Comparison of ENCODE assay signal across 9 mouse cellular contexts in the genomic region with DNA sequence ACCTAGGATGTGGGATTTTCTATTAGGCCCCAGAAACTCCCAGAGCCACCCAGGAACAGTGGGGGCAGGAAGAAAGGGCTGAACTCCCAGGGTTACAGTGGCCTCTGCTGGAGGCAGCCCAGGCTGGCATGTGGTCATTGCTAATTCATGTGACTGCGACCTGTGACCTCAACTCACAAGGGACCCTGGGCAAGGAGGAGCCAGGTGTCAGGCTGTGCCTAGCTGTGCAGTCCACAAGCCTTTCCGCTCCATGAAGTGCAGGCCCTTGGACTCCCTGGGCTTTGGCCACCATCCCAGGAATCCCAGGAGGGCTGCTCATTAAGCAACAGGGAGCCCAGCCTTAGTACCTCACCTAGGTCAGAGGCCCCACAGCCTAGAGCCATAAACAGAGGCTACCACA. TPM values are rescaled to one million over a fixed set of nuclear protein-coding genes. Genes with fewer than 3 reads are reported as not detected.
DNase-seq lines count a peak whose midpoint lies in the region; TF ChIP-seq lines count a peak whose summit lies in the region.
"Had no signal": no experiment of that assay in that cellular context is flagged by ENCODE, and none has a peak within 500 bp of the region (broad histone marks: within the 10 kb centered on the region; RNA-seq: fewer than 3 reads in every experiment).

No protein-coding gene starts in this region.

- no peak overlapping the region for H3K4me3 ChIP-seq in heart, adult 2 months
- H3K4me3 ChIP-seq in C2C12 (ENCODE audit: insufficient read depth, poor library complexity, severe bottlenecking) = no peak overlapping the region
- H3K4me3 ChIP-seq in limb, embryonic 10.5 days = no peak overlapping the region
- H3K4me3 ChIP-seq: limb, embryonic 15.5 days had no signal

- no peak overlapping the region for H3ac ChIP-seq in C2C12 (ENCODE audit: control insufficient read depth, insufficient read length, low read depth)

- peaks cover 57% of the 10 kb centered on the region for H3K79me3 ChIP-seq in C2C12 (ENCODE audit: low read depth)

- 48% methylated on average over 2 of the region's 2 CpGs for WGBS in heart, adult 2 months
- WGBS in limb, embryonic 10.5 days = 74% methylated on average over 2 of the region's 2 CpGs

- no peak for TF ChIP-seq EP300 in heart, adult 2 months (IDR thresholded peaks at IDR 0.05; ENCODE audit: insufficient read depth, low read depth, low read length)

- DNase-seq in heart, adult 2 months = peak in 1 of 2 experiments; percentile 29
- no peak for DNase-seq in heart, adult 9 months (ENCODE audit: low spot score in 2 of 2)
- peak; percentile 25 for DNase-seq in embryo, embryonic 9.5 days (ENCODE audit: extremely low spot score)
- no peak for DNase-seq in limb, embryonic 10.5 days (ENCODE audit: low spot score)
- DNase-seq in urinary bladder, postnatal 10 days (ENCODE audit: low spot score) = no peak
- DNase-seq in cerebellum, adult 18-20 months = no peak
- DNase-seq in thymus, postnatal 25 days = no peak

- TF ChIP-seq CTCF in heart, adult 2 months (IDR thresholded peaks at IDR 0.05) = peak; percentile 49
- peak; percentile 36 for TF ChIP-seq CTCF in C2C12 (IDR thresholded peaks at IDR 0.05; ENCODE audit: control insufficient read depth, insufficient read depth, insufficient read length)

- intact Hi-C loops in heart, adult 2 months (cut with DNase I) = no loop called here

- no peaks in the 10 kb centered on the region for H3K27me3 ChIP-seq in heart, adult 2 months (ENCODE audit: control insufficient read depth, insufficient read depth, low read length)
- no peaks in the 10 kb centered on the region for H3K27me3 ChIP-seq in C2C12 (ENCODE audit: control insufficient read depth, insufficient read depth, insufficient read length)
- no peaks in the 10 kb centered on the region for H3K27me3 ChIP-seq in limb, embryonic 10.5 days (ENCODE audit: low read depth, poor library complexity, severe bottlenecking)
- H3K27me3 ChIP-seq: limb, embryonic 15.5 days had no signal

- TF ChIP-seq POLR2A in heart, adult 2 months (IDR thresholded peaks at IDR 0.05; ENCODE audit: insufficient read depth, low read depth, low read length) = no peak

- H3K4me1 ChIP-seq in heart, adult 2 months (ENCODE audit: control insufficient read depth, insufficient read depth, low read length) = no peaks in the 10 kb centered on the region; the same call in none of the 2 replicates
- peaks cover 56% of the 10 kb centered on the region for H3K4me1 ChIP-seq in limb, embryonic 10.5 days

- no peaks in the 10 kb centered on the region for H3K79me2 ChIP-seq in heart, adult 2 months (replicated peaks; ENCODE audit: control insufficient read depth, insufficient read depth, low read length)
- H3K79me2 ChIP-seq in C2C12 (ENCODE audit: control insufficient read depth, insufficient read depth) = peaks cover 94% of the 10 kb centered on the region

- H3K9ac ChIP-seq in heart, adult 2 months (ENCODE audit: low read depth, low read length) = no peak overlapping the region
- H3K9ac ChIP-seq: limb, embryonic 15.5 days had no signal

- H3K36me3 ChIP-seq in heart, adult 2 months (ENCODE audit: control insufficient read depth, insufficient read depth, low read length) = no peaks in the 10 kb centered on the region
- H3K36me3 ChIP-seq in C2C12 (ENCODE audit: control insufficient read depth, insufficient read depth) = peaks cover 14% of the 10 kb centered on the region
- H3K36me3 ChIP-seq in limb, embryonic 10.5 days = no peaks in the 10 kb centered on the region
- H3K36me3 ChIP-seq: limb, embryonic 15.5 days had no signal

- no peak overlapping the region for H3K27ac ChIP-seq in heart, adult 2 months
- H3K27ac ChIP-seq in limb, embryonic 10.5 days = peak overlapping the region; percentile 56
- H3K27ac ChIP-seq: limb, embryonic 15.5 days had no signal

- H3K9me3 ChIP-seq in limb, embryonic 10.5 days (replicated peaks) = no peaks in the 10 kb centered on the region
- H3K9me3 ChIP-seq: limb, embryonic 15.5 days had no signal

TF ChIP-seq in C2C12, 6 proteins besides CTCF, POLR2A, EP300 and RAD21:
- TF ChIP-seq USF1 (IDR thresholded peaks at IDR 0.05; ENCODE audit: low read depth) = no peak
- peak; percentile 33 for TF ChIP-seq CEBPB (IDR thresholded peaks at IDR 0.05; ENCODE audit: low read depth)
- peak; percentile 61 for TF ChIP-seq MAX (IDR thresholded peaks at IDR 0.05)
- TF ChIP-seq FOSL1 (IDR thresholded peaks at IDR 0.05; ENCODE audit: insufficient read depth, low read length, poor library complexity, severe bottlenecking) = no peak
- TF ChIP-seq MYOG (IDR thresholded peaks at IDR 0.05; ENCODE audit: control insufficient read depth, extremely low read depth, insufficient read length) = no peak
- TF ChIP-seq MYOD1 (IDR thresholded peaks at IDR 0.05; ENCODE audit: control insufficient read depth, insufficient read length, low read depth) = no peak

RNA-seq across cellular contexts. Expression of a gene that starts 38.4 kb away (rescaled TPM):
- total RNA-seq in heart, adult 2 months (2021) = 1 to 10 TPM; 9.3 to 9.8 TPM
- 12.9 and 13.1 TPM in 2 replicates for polyA plus RNA-seq in heart, adult 2 months (2012; rRNA removed)
- 177 TPM for polyA plus RNA-seq in C2C12 (2012; fragmentation: generic; extraction: Trizol)
- polyA plus RNA-seq in limb, embryonic 10.5 days (2016; fragmentation: Nextera tagmentation; extraction: Ambion mirVana) = 149 and 159 TPM in 2 replicates

Comparison
In these comparisons a context has a peak if more than half of its experiments do, and no peak if none do; other contexts are left out.
1. RNA of a gene that starts 38.4 kb away (polyA plus RNA-seq): 177 TPM in C2C12 (single experiment) and 149 to 159 TPM in limb, embryonic 10.5 days; 12.9 to 13.1 TPM in heart, adult 2 months; every median in the first group is over 10 times any median in the second.